Mouse (Mus musculus) C2C12 (cell line): ENCODE measurements around the gene Proca1. TPM values are rescaled to one million over a fixed set of nuclear protein-coding genes. Genes with fewer than 3 reads are reported as not detected.
A peak's percentile ranks its signal among the peaks of the same experiment; 100 is the strongest.

Experiments
- H3K27me3 ChIP-seq: one replicate; pipeline ENCODE4 v1.6.1; 2011; ENCODE audit not compliant: control insufficient read depth, insufficient read depth, insufficient read length
- H3K36me3 ChIP-seq: one replicate; pipeline ENCODE4 v1.6.1; 2011; ENCODE audit not compliant: control insufficient read depth, insufficient read depth
- H3K4me3 ChIP-seq: one replicate; pipeline ENCODE4 v1.5.1; 2011; ENCODE audit warnings: mild to moderate bottlenecking, control low read depth; ENCODE audit not compliant: poor library complexity, insufficient read depth, severe bottlenecking
- H3K79me2 ChIP-seq: one replicate; pipeline ENCODE4 v1.6.1; 2011; ENCODE audit not compliant: control insufficient read depth, insufficient read depth
- H3K79me3 ChIP-seq: one replicate; pipeline ENCODE4 v1.6.1; 2011; ENCODE audit warnings: low read depth, control low read depth
- H3ac ChIP-seq: one replicate; pipeline ENCODE3; 2011; ENCODE audit warnings: low read depth; ENCODE audit not compliant: control insufficient read depth, insufficient read length
- CEBPB ChIP-seq: IDR thresholded peaks from one replicate; pipeline ENCODE4 v1.6.1; 2011; ENCODE audit warnings: low read depth, mild to moderate bottlenecking, control low read depth, moderate library complexity
- CTCF ChIP-seq: IDR thresholded peaks from one replicate; pipeline ENCODE4 v1.5.1; 2011; ENCODE audit not compliant: control insufficient read depth, insufficient read depth, insufficient read length
- FOSL1 ChIP-seq: IDR thresholded peaks from one replicate; pipeline ENCODE4 v1.8.0; 2011; ENCODE audit warnings: mild to moderate bottlenecking, low read length; ENCODE audit not compliant: poor library complexity, insufficient read depth, severe bottlenecking
- MAX ChIP-seq: IDR thresholded peaks from one replicate; pipeline ENCODE4 v1.6.1; 2011; ENCODE audit warnings: mild to moderate bottlenecking, control low read depth
- MYOD1 ChIP-seq: IDR thresholded peaks from one replicate; pipeline ENCODE4 v1.6.1; 2011; ENCODE audit warnings: low read depth; ENCODE audit not compliant: control insufficient read depth, insufficient read length
- MYOG ChIP-seq: IDR thresholded peaks from one replicate; pipeline ENCODE4 v1.6.1; 2011; ENCODE audit not compliant: control insufficient read depth, insufficient read length; ENCODE audit errors: extremely low read depth
- USF1 ChIP-seq: IDR thresholded peaks from one replicate; pipeline ENCODE4 v1.6.1; 2011; ENCODE audit warnings: low read depth, mild to moderate bottlenecking, control low read depth, moderate library complexity
- polyA plus RNA-seq: library from polyadenylated mRNA; unstranded; fragments of >200 nt; fragmentation: generic; extraction: Trizol; gene quantifications from one replicate; pipeline ENCODE4 v1.2.1, GENCODE M21; 2012; ENCODE audit warnings: missing spikeins

Proca1 gene
- polyA plus RNA-seq, 1 experiment = 0.18 TPM

GRCm38 (mm10) chr11:78172748-78173383, 20.3 kb upstream of the Proca1 start:
- Histone ChIP-seq H3K27me3 (no peaks in the 10 kb centered on the region), H3K79me3 (no peaks in the 10 kb centered on the region), H3K79me2 (no peaks in the 10 kb centered on the region), H3K36me3 (peaks cover 7% of the 10 kb centered on the region), H3K4me3 (no peak overlapping the region), H3ac (no peak overlapping the region)
- TF ChIP-seq MYOG (no peak), MYOD1 (no peak), MAX (no peak), CEBPB (no peak), FOSL1 (no peak), USF1 (no peak), CTCF (no peak)

DNA sequence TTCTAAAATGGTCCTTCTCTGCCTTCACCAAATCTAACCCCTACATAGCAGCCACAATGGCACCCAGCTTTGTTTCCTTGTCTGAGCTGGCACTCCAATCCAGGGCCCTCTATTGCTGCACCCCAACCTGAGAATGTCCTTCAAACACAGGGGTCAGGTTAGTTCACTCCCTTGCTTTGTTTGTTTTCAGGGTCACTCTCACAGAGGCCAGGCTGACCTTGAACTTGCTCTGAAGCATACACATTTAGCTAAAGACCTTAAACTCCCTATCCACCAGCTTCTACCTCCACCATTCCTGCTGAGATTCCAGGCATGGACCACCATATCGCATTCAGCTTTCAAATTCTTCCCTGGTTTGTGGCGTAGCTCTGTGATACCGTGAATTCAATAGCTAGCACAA, 18.7 kb upstream of the Proca1 start:
- no peaks in the 10 kb centered on the region for H3K79me3 ChIP-seq
- H3ac ChIP-seq = no peak overlapping the region
- TF ChIP-seq MYOD1 (no peak), CTCF (no peak), MAX (no peak), MYOG (no peak), FOSL1 (no peak)
- H3K27me3 ChIP-seq = no peaks in the 10 kb centered on the region
- H3K4me3 ChIP-seq = no peak overlapping the region
- H3K79me2 ChIP-seq = peaks cover 2% of the 10 kb centered on the region
- peaks cover 16% of the 10 kb centered on the region for H3K36me3 ChIP-seq

- peak overlapping the region; percentile 56 for H3K4me3 ChIP-seq
- H3K79me2 ChIP-seq = peaks cover 16% of the 10 kb centered on the region
- H3K27me3 ChIP-seq = no peaks in the 10 kb centered on the region
- H3ac ChIP-seq = no peak overlapping the region
- H3K79me3 ChIP-seq = peaks cover 4% of the 10 kb centered on the region
- H3K36me3 ChIP-seq = peaks cover 29% of the 10 kb centered on the region
- TF ChIP-seq MAX (no peak), CEBPB (no peak), CTCF (no peak), USF1 (no peak), MYOD1 (no peak), FOSL1 (no peak), MYOG (no peak)
Measured at GRCm38 (mm10) chr11:78175771-78176401, 17.3 kb upstream of the Proca1 start.

- Histone ChIP-seq H3K79me3 (peaks cover 9% of the 10 kb centered on the region), H3ac (peak within 1 kb of the TSS; percentile 72), H3K79me2 (peaks cover 21% of the 10 kb centered on the region), H3K4me3 (peak within 1 kb of the TSS; percentile 56), H3K36me3 (peaks cover 35% of the 10 kb centered on the region), H3K27me3 (no peaks in the 10 kb centered on the region)
- TF ChIP-seq MAX (peak; percentile 47), MYOD1 (no peak)
Measured at GRCm38 (mm10) chr11:78176402-78176862, 16.8 kb upstream of the Proca1 start, which contains the start of the genes Nek8 and Tlcd1. Nek8 (minus strand) TSS chr11:78176675. Tlcd1 (plus strand) TSS chr11:78176711.

GRCm38 (mm10) chr11:78176905-78177331, 16.3 kb upstream of the Proca1 start:
- Histone ChIP-seq H3K36me3 (peaks cover 35% of the 10 kb centered on the region), H3K79me3 (peaks cover 14% of the 10 kb centered on the region), H3K4me3 (peak overlapping the region; percentile 56), H3ac (peak overlapping the region; percentile 61), H3K79me2 (peaks cover 26% of the 10 kb centered on the region), H3K27me3 (no peaks in the 10 kb centered on the region)
- TF ChIP-seq MAX = no peak
- TF ChIP-seq USF1 = no peak
- TF ChIP-seq MYOG = no peak
- TF ChIP-seq CTCF = no peak
- TF ChIP-seq MYOD1 = no peak
- TF ChIP-seq CEBPB = no peak
- no peak for TF ChIP-seq FOSL1

DNA sequence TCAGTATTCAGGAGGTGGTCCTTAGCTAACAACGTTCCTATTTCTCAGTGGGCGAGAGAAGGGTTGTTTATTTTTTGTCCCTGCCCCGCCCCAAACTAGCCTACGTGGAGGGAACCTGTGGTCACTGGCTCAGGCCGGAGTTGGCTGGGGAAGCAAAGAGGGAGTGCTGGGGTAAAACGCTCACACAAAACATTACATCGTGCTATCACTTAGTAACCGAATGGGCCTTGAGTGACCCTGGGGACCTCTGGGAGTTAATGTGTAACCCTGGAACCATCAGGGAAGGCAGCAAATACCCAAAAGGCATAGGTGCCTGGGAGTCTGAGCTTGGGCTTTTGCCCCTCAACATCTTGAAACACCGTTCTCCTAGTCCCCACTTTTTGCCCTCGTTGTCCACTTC, 15.8 kb upstream of the Proca1 start:
- H3K36me3 ChIP-seq = peaks cover 38% of the 10 kb centered on the region
- H3K4me3 ChIP-seq = peak overlapping the region; percentile 56
- no peaks in the 10 kb centered on the region for H3K27me3 ChIP-seq
- peak overlapping the region; percentile 61 for H3ac ChIP-seq
- H3K79me3 ChIP-seq = peaks cover 19% of the 10 kb centered on the region
- H3K79me2 ChIP-seq = peaks cover 31% of the 10 kb centered on the region
- no peak for TF ChIP-seq MYOG
- no peak for TF ChIP-seq USF1
- TF ChIP-seq CTCF = no peak
- TF ChIP-seq CEBPB = no peak
- TF ChIP-seq MAX = no peak
- TF ChIP-seq MYOD1 = no peak
- TF ChIP-seq FOSL1 = no peak
